Mouse (Mus musculus): ENCODE measurements around the gene Tnfrsf11a. TPM values are rescaled to one million over a fixed set of nuclear protein-coding genes. Genes with fewer than 3 reads are reported as not detected.
A peak's percentile ranks its signal among the peaks of the same experiment; 100 is the strongest.
"Not testable (repeated sequence)": the region's sequence is repeated elsewhere in the genome, so short reads cannot be mapped to it uniquely, and the experiment has no call there.

Gene Tnfrsf11a
- polyA plus RNA-seq, 1 experiment, result 2.6 TPM

- H3K4me3 ChIP-seq (ENCODE audit: insufficient read depth, low read depth, low read length), result no peak overlapping the region
- no peaks in the 10 kb centered on the region for H3K4me1 ChIP-seq (ENCODE audit: control insufficient read depth, insufficient read depth, low read length)
- no peaks in the 10 kb centered on the region for H3K36me3 ChIP-seq (ENCODE audit: control insufficient read depth, insufficient read depth, low read length)
- TF ChIP-seq POLR2A (IDR thresholded peaks at IDR 0.05; ENCODE audit: low read depth, low read length) (no peak), CTCF (conservative IDR thresholded peaks at IDR 0.05; ENCODE audit: insufficient read depth, insufficient read length, low read depth, low read length) (no peak)
- WGBS, result 77% methylated on average over 8 of the region's 8 CpGs
- DNase-seq, result no peak
- no peaks in the 10 kb centered on the region for H3K27me3 ChIP-seq (replicated peaks; ENCODE audit: control insufficient read depth, insufficient read depth, low read length)
- H3K27ac ChIP-seq (ENCODE audit: insufficient read depth, low read depth, low read length), result no peak overlapping the region
Observed at GRCm38 (mm10) chr1:105765586-105765985, 14.9 kb upstream of the Tnfrsf11a start.

DNA sequence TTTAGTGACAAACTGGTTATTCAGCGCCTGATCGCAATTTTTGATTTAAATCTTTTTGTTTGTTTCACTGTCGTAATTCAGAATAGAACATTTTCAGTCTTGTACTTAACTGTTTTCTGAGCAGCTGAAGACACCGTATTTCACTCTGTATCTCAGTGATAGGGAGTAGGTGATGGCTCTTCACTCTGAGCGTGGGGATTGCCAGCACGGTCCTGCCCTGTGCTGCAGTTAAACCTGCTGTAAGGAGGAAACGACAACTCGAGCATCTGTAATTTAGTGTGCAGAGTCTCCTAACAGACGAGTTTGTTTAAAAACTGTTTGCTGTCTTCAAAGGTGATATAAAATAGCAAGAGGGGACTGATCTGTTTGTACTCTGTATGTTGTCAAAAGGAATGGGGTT, 14.4 kb upstream of the Tnfrsf11a start:
- not testable (repeated sequence) for H3K36me3 ChIP-seq (ENCODE audit: control insufficient read depth, insufficient read depth, low read length); H3K4me1 ChIP-seq (ENCODE audit: control insufficient read depth, insufficient read depth, low read length); H3K27ac ChIP-seq (ENCODE audit: insufficient read depth, low read depth, low read length); H3K27me3 ChIP-seq (replicated peaks; ENCODE audit: control insufficient read depth, insufficient read depth, low read length); H3K4me3 ChIP-seq (ENCODE audit: insufficient read depth, low read depth, low read length); DNase-seq
- 61% methylated on average over 9 of the region's 9 CpGs for WGBS

DNA sequence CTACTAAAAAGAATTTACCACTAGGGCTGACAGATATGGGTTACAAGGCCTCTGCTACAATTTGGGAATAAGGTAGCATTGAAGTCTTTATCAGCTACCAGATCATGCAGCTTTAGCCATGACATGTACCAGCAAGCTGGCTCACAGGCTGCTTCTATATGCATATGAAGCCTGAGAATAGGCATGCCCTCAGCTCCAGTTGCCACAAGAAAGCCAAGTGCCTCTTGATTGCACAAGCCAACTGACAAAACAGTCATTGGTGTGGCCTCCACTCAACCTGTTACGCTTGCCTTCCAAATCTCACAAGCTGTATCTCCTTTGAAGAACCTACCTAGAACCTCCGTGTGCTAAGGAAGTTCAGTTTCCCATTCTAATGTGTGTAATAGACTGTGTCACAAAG, 12.1 kb upstream of the Tnfrsf11a start:
- no peak for TF ChIP-seq CTCF (conservative IDR thresholded peaks at IDR 0.05; ENCODE audit: insufficient read depth, insufficient read length, low read depth, low read length)
- TF ChIP-seq POLR2A (IDR thresholded peaks at IDR 0.05; ENCODE audit: low read depth, low read length), result no peak
- Histone ChIP-seq H3K27me3 (replicated peaks; ENCODE audit: control insufficient read depth, insufficient read depth, low read length) (no peaks in the 10 kb centered on the region), H3K36me3 (ENCODE audit: control insufficient read depth, insufficient read depth, low read length) (no peaks in the 10 kb centered on the region), H3K4me3 (ENCODE audit: insufficient read depth, low read depth, low read length) (no peak overlapping the region), H3K27ac (ENCODE audit: insufficient read depth, low read depth, low read length) (no peak overlapping the region), H3K4me1 (ENCODE audit: control insufficient read depth, insufficient read depth, low read length) (no peaks in the 10 kb centered on the region)
- DNase-seq, result no peak
- WGBS, result 93% methylated on average over 2 of the region's 2 CpGs

GRCm38 (mm10) chr1:105770685-105771084, 9.8 kb upstream of the Tnfrsf11a start:
- DNase-seq, result no peak
- H3K36me3 ChIP-seq (ENCODE audit: control insufficient read depth, insufficient read depth, low read length), result no peaks in the 10 kb centered on the region
- H3K27me3 ChIP-seq (replicated peaks; ENCODE audit: control insufficient read depth, insufficient read depth, low read length), result no peaks in the 10 kb centered on the region
- TF ChIP-seq POLR2A (IDR thresholded peaks at IDR 0.05; ENCODE audit: low read depth, low read length), result no peak
- TF ChIP-seq CTCF (conservative IDR thresholded peaks at IDR 0.05; ENCODE audit: insufficient read depth, insufficient read length, low read depth, low read length), result no peak
- 78% methylated on average over 2 of the region's 2 CpGs for WGBS
- no peaks in the 10 kb centered on the region for H3K4me1 ChIP-seq (ENCODE audit: control insufficient read depth, insufficient read depth, low read length)
- no peak overlapping the region for H3K4me3 ChIP-seq (ENCODE audit: insufficient read depth, low read depth, low read length)
- no peak overlapping the region for H3K27ac ChIP-seq (ENCODE audit: insufficient read depth, low read depth, low read length)

DNA sequence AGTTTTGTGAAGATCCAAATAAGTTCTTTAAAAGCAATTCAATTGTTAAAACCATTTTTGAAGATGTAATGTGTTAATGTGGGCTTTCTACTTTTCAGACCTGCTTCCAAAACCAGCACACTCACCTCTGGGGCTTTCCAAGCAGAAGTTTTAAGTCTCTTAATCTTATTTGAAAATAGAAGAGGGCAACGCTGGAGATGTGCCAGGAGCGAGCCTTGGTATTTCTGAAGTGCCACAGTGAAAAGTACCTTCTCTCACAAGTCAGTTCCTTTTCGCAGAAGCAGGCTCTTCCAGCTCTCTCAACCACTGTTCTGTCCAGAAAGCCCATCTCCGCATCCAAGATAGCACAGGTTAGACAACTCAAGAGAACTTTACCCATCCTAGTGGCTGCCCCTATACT, 4.1 kb upstream of the Tnfrsf11a start:
- WGBS, result 91% methylated on average over 4 of the region's 4 CpGs

GRCm38 (mm10) chr1:105780079-105780456, 450 bp upstream of the Tnfrsf11a start:
- DNase-seq, result no peak
- no peaks in the 10 kb centered on the region for H3K4me1 ChIP-seq (ENCODE audit: control insufficient read depth, insufficient read depth, low read length)
- no peaks in the 10 kb centered on the region for H3K36me3 ChIP-seq (ENCODE audit: control insufficient read depth, insufficient read depth, low read length)
- H3K27ac ChIP-seq (ENCODE audit: insufficient read depth, low read depth, low read length), result no peak overlapping the region
- 39% methylated on average over 12 of the region's 12 CpGs for WGBS
- TF ChIP-seq CTCF (conservative IDR thresholded peaks at IDR 0.05; ENCODE audit: insufficient read depth, insufficient read length, low read depth, low read length), result no peak
- no peak for TF ChIP-seq POLR2A (IDR thresholded peaks at IDR 0.05; ENCODE audit: low read depth, low read length)
- no peaks in the 10 kb centered on the region for H3K27me3 ChIP-seq (replicated peaks; ENCODE audit: control insufficient read depth, insufficient read depth, low read length)
- H3K4me3 ChIP-seq (ENCODE audit: insufficient read depth, low read depth, low read length), result peak overlapping the region; percentile 64

More for the DNA sequence above, 4.1 kb upstream of the Tnfrsf11a start:
- Histone ChIP-seq H3K27ac (ENCODE audit: insufficient read depth, low read depth, low read length) (no peak overlapping the region), H3K4me1 (ENCODE audit: control insufficient read depth, insufficient read depth, low read length) (no peaks in the 10 kb centered on the region), H3K4me3 (ENCODE audit: insufficient read depth, low read depth, low read length) (no peak overlapping the region), H3K36me3 (ENCODE audit: control insufficient read depth, insufficient read depth, low read length) (no peaks in the 10 kb centered on the region), H3K27me3 (replicated peaks; ENCODE audit: control insufficient read depth, insufficient read depth, low read length) (no peaks in the 10 kb centered on the region)
- TF ChIP-seq POLR2A (IDR thresholded peaks at IDR 0.05; ENCODE audit: low read depth, low read length), result no peak
- no peak for TF ChIP-seq CTCF (conservative IDR thresholded peaks at IDR 0.05; ENCODE audit: insufficient read depth, insufficient read length, low read depth, low read length)
- no peak for DNase-seq

- Histone ChIP-seq H3K27ac (ENCODE audit: insufficient read depth, low read depth, low read length) (no peak overlapping the region), H3K4me1 (ENCODE audit: control insufficient read depth, insufficient read depth, low read length) (no peaks in the 10 kb centered on the region), H3K27me3 (replicated peaks; ENCODE audit: control insufficient read depth, insufficient read depth, low read length) (no peaks in the 10 kb centered on the region), H3K4me3 (ENCODE audit: insufficient read depth, low read depth, low read length) (peak overlapping the region; percentile 64), H3K36me3 (ENCODE audit: control insufficient read depth, insufficient read depth, low read length) (no peaks in the 10 kb centered on the region)
- 18% methylated on average over 12 of the region's 12 CpGs for WGBS
- TF ChIP-seq CTCF (conservative IDR thresholded peaks at IDR 0.05; ENCODE audit: insufficient read depth, insufficient read length, low read depth, low read length) (no peak), POLR2A (IDR thresholded peaks at IDR 0.05; ENCODE audit: low read depth, low read length) (no peak)
- DNase-seq, result peak; percentile 35
Observed at GRCm38 (mm10) chr1:105781391-105782146, 1.1 kb downstream of the Tnfrsf11a start.
